Mouse (Mus musculus) megakaryocyte-erythroid progenitor cell, adult 5-6 weeks (primary cell): ENCODE results near the gene Pheta2. TPM values are rescaled to one million over a fixed set of nuclear protein-coding genes. Genes with fewer than 3 reads are reported as not detected.

Source experiments
- total RNA-seq, 2 experiments: library from RNA; stranded (forward) in 1 of 2; stranded (reverse) in 1 of 2; fragments of 200-1000, 215-1000 nt in 1 of 2; fragments of >200 nt in 1 of 2; fragmentation: Nextera tagmentation in 1 of 2; gene quantifications; 2 replicates each; pipeline ENCODE4 v1.2.3; 2014 to 2017

The Pheta2 gene
- total RNA-seq, 2 experiments from 2014 or later = 21.3 to 26.4 TPM

Other genes starting within 250 kb of the Pheta2 start
- gene Ccdc134, start 211.0 kb upstream of the Pheta2 start, total RNA-seq (2014; fragmentation: Nextera tagmentation) = 14.3 and 17.4 TPM in 2 replicates
- gene Ccdc134, start 211.0 kb upstream of the Pheta2 start, total RNA-seq (2017) = 11.8 and 17.4 TPM in 2 replicates
- 41.0 and 43.3 TPM in 2 replicates for gene Srebf2, start 191.8 kb upstream of the Pheta2 start, total RNA-seq (2014; fragmentation: Nextera tagmentation)
- 24.7 and 26.0 TPM in 2 replicates for gene Srebf2, start 191.8 kb upstream of the Pheta2 start, total RNA-seq (2017)
- not detected in 2 replicates for gene Shisa8, start 126.1 kb upstream of the Pheta2 start, total RNA-seq (2014; fragmentation: Nextera tagmentation)
- gene Shisa8, start 126.1 kb upstream of the Pheta2 start, total RNA-seq (2017) = not detected in 2 replicates
- 0.49 and 1.2 TPM in 2 replicates for gene Tnfrsf13c, start 114.6 kb upstream of the Pheta2 start, total RNA-seq (2014; fragmentation: Nextera tagmentation)
- 0.46 and 0.75 TPM in 2 replicates for gene Tnfrsf13c, start 114.6 kb upstream of the Pheta2 start, total RNA-seq (2017)
- 20.7 and 53.8 TPM in 2 replicates for gene Cenpm, start 94.2 kb upstream of the Pheta2 start, total RNA-seq (2014; fragmentation: Nextera tagmentation)
- gene Cenpm, start 94.2 kb upstream of the Pheta2 start, total RNA-seq (2017) = 19.0 and 23.2 TPM in 2 replicates
- gene 1500009C09Rik, start 86.5 kb upstream of the Pheta2 start, total RNA-seq (2014; fragmentation: Nextera tagmentation) = not detected in 2 replicates
- gene 1500009C09Rik, start 86.5 kb upstream of the Pheta2 start, total RNA-seq (2017) = not detected in 2 replicates
- not detected in 2 replicates for gene Sept3, start 64.0 kb upstream of the Pheta2 start, total RNA-seq (2014; fragmentation: Nextera tagmentation)
- gene Sept3, start 64.0 kb upstream of the Pheta2 start, total RNA-seq (2017) = 0.27 and 1.4 TPM in 2 replicates
- 0.77 TPM in 1 of 2 replicates, not detected in the other for gene Wbp2nl, start 40.0 kb upstream of the Pheta2 start, total RNA-seq (2014; fragmentation: Nextera tagmentation)
- not detected in 2 replicates for gene Wbp2nl, start 40.0 kb upstream of the Pheta2 start, total RNA-seq (2017)
- gene Naga, start within 50 bp of the Pheta2 start, total RNA-seq (2014; fragmentation: Nextera tagmentation) = 16.9 and 34.9 TPM in 2 replicates
- 17.9 and 24.4 TPM in 2 replicates for gene Naga, start within 50 bp of the Pheta2 start, total RNA-seq (2017)
- 115 and 141 TPM in 2 replicates for gene Smdt1, start within 50 bp of the Pheta2 start, total RNA-seq (2014; fragmentation: Nextera tagmentation)
- gene Smdt1, start within 50 bp of the Pheta2 start, total RNA-seq (2017) = 40.8 and 61.0 TPM in 2 replicates
- 273 and 274 TPM in 2 replicates for gene Ndufa6, start 15.4 kb downstream of the Pheta2 start, total RNA-seq (2014; fragmentation: Nextera tagmentation)
- gene Ndufa6, start 15.4 kb downstream of the Pheta2 start, total RNA-seq (2017) = 71.1 and 145 TPM in 2 replicates
- gene Cyp2d22, start 41.3 kb downstream of the Pheta2 start, total RNA-seq (2014; fragmentation: Nextera tagmentation) = 4.8 TPM in 1 of 2 replicates, not detected in the other
- gene Cyp2d22, start 41.3 kb downstream of the Pheta2 start, total RNA-seq (2017) = 0.46 TPM in 1 of 2 replicates, not detected in the other
- not detected in 2 replicates for gene Cyp2d11, start 55.1 kb downstream of the Pheta2 start, total RNA-seq (2014; fragmentation: Nextera tagmentation)
- not detected in 2 replicates for gene Cyp2d11, start 55.1 kb downstream of the Pheta2 start, total RNA-seq (2017)
- gene Cyp2d10, start 68.3 kb downstream of the Pheta2 start, total RNA-seq (2014; fragmentation: Nextera tagmentation) = not detected in 2 replicates
- gene Cyp2d10, start 68.3 kb downstream of the Pheta2 start, total RNA-seq (2017) = not detected in 2 replicates
- not detected in 2 replicates for gene Cyp2d9, start 94.5 kb downstream of the Pheta2 start, total RNA-seq (2014; fragmentation: Nextera tagmentation)
- gene Cyp2d9, start 94.5 kb downstream of the Pheta2 start, total RNA-seq (2017) = not detected in 2 replicates
- gene Cyp2d12, start 216.1 kb downstream of the Pheta2 start, total RNA-seq (2014; fragmentation: Nextera tagmentation) = not detected in 2 replicates
- gene Cyp2d12, start 216.1 kb downstream of the Pheta2 start, total RNA-seq (2017) = not detected in 2 replicates